Mouse (Mus musculus) testis, adult 2 months (tissue): ENCODE results near the gene Mlf1.

ENCODE experiments used
- CTCF ChIP-seq: fragments of 200-500 bp; IDR thresholded peaks from 2 replicates; pipeline ENCODE4 v1.5.1; 2012; ENCODE audit warnings: low read depth, mild to moderate bottlenecking, inconsistent platforms, low read length, moderate library complexity; ENCODE audit not compliant: control insufficient read depth, insufficient read depth, insufficient replicate concordance
- POLR2A ChIP-seq: fragments of 200-500 bp; IDR thresholded peaks from 2 replicates; pipeline ENCODE4 v1.6.1; 2012; ENCODE audit warnings: low read depth, mild to moderate bottlenecking, inconsistent platforms, low read length, moderate library complexity; ENCODE audit not compliant: control insufficient read depth

DNA sequence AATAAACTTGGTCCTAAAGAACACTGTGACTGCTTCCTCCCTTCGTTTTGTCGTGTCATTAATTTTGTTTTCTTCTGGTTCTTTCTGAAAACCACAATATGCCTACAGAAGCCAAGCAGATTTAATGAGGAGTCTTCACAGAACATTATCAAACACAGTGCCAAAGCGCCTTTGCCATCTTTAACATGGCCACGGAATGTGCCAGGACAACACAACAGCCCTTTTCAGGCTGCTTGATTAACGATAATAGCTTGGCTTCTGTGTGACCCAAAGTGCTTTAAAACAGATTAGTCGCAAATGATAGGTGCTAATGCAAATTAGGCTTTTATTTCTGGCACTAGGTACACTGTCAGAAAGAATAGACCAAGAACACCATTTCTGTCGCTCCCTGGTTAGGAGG, 15.5 kb upstream of the Mlf1 start:
- TF ChIP-seq CTCF (no peak), POLR2A (no peak)
